Mouse (Mus musculus): ENCODE measurements around the gene Aipl1. TPM values are rescaled to one million over a fixed set of nuclear protein-coding genes. Genes with fewer than 3 reads are reported as not detected.
"Not testable (repeated sequence)": the region's sequence is repeated elsewhere in the genome, so short reads cannot be mapped to it uniquely, and the experiment has no call there.

Gene Aipl1
- polyA plus RNA-seq, 1 experiment: 0.28 TPM

DNA sequence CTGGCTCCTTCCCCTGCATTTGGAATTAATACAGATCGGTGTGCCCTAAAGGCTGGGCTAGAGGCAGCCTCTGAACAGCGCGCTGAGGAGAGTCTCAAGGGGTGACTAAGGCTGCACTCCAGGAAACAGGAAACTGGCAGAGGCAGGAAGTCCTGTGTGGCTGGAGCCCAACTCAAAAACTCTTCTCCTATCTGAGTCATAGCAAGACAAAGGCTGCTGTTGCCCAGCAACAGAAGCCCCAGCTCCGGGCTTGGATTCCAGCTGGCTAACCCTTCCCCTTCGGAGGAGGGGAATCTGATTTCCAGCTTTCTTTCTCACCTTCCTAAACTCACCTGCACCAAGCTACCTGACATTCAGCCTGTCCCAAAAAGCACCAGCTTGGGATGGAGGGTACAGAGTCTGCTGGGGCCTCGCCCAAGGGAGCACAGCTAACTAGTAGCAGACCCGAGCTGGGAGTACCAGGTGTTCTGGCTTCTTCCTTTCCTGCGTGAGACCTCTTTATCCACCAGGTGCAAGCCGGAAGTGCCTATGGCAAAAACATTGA, 41.3 kb downstream of the Aipl1 start:
- Histone ChIP-seq H3K4me1 (ENCODE audit: control insufficient read depth, insufficient read depth, low read length) (no peaks in the 10 kb centered on the region; the same call in 1 of the 2 replicates), H3K27me3 (ENCODE audit: control insufficient read depth, insufficient read depth, low read length) (no peaks in the 10 kb centered on the region), H3K27ac (ENCODE audit: insufficient read depth, low read length) (no peak overlapping the region), H3K4me3 (replicated peaks; ENCODE audit: insufficient read depth, low read depth, low read length) (no peak overlapping the region)
- DNase-seq: no peak
- 38% methylated on average over 9 of the region's 9 CpGs for WGBS
- TF ChIP-seq POLR2A (IDR thresholded peaks at IDR 0.05; ENCODE audit: borderline replicate concordance, insufficient read depth, low read length) (no peak), CTCF (IDR thresholded peaks at IDR 0.05; ENCODE audit: borderline replicate concordance, insufficient read depth, low read depth, low read length) (no peak)

DNA sequence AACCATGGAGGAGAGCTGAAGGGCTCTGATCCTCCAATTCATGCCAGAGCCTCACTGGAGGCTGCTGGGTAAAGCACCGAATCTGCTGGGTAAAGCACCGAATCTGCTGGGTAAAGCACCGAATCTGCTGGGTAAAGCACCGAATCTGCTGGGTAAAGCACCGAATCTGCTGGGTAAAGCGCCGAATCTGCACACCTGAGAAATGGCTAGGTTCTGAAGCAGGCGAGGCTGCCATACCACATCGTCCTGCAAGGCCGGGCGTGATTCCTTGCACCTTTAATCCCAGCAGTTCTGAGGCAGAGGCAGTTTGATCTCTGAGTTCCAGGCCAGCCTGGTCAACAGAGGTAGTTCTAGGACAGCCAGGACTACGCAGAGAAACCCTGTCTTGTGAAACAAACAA, 44.9 kb downstream of the Aipl1 start:
- H3K4me1 ChIP-seq (ENCODE audit: control insufficient read depth, insufficient read depth, low read length): no peaks in the 10 kb centered on the region; the same call in 1 of the 2 replicates
- no peaks in the 10 kb centered on the region for H3K27me3 ChIP-seq (ENCODE audit: control insufficient read depth, insufficient read depth, low read length)
- no peak for DNase-seq
- H3K4me3 ChIP-seq (replicated peaks; ENCODE audit: insufficient read depth, low read depth, low read length): no peak overlapping the region
- H3K27ac ChIP-seq (ENCODE audit: insufficient read depth, low read length): no peak overlapping the region
- 93% methylated on average over 12 of the region's 12 CpGs for WGBS
- TF ChIP-seq CTCF (IDR thresholded peaks at IDR 0.05; ENCODE audit: borderline replicate concordance, insufficient read depth, low read depth, low read length) (no peak), POLR2A (IDR thresholded peaks at IDR 0.05; ENCODE audit: borderline replicate concordance, insufficient read depth, low read length) (no peak)

DNA sequence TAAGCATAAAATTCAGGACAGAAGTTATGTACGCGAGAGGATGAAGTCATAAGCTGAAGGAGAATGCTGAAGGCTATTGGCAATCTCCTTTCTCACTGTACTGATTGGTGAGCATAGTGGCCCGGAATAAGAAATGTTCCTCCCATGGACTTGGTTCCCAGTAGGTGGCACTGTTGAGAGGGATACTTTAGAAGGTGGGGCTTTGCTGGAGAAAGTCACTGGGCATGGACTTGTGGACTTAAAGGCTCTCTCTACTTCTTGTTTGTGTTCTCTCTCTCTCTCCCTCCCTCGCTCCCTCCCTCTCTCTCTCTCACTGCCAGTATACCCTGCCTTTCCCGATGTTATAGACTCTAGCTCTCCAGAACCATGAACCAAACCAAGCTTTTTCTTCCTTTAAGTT, 45.8 kb downstream of the Aipl1 start:
- TF ChIP-seq POLR2A (IDR thresholded peaks at IDR 0.05; ENCODE audit: borderline replicate concordance, insufficient read depth, low read length) (no peak), CTCF (IDR thresholded peaks at IDR 0.05; ENCODE audit: borderline replicate concordance, insufficient read depth, low read depth, low read length) (peak; percentile 49; the same call in 1 of the 2 replicates)
- no peaks in the 10 kb centered on the region; the same call in 1 of the 2 replicates for H3K4me1 ChIP-seq (ENCODE audit: control insufficient read depth, insufficient read depth, low read length)
- peak in 1 of 2 experiments; percentile 32 for DNase-seq
- H3K4me3 ChIP-seq (replicated peaks; ENCODE audit: insufficient read depth, low read depth, low read length): no peak overlapping the region
- WGBS: 53% methylated on average over 5 of the region's 5 CpGs
- H3K27me3 ChIP-seq (ENCODE audit: control insufficient read depth, insufficient read depth, low read length): no peaks in the 10 kb centered on the region
- H3K27ac ChIP-seq (ENCODE audit: insufficient read depth, low read length): no peak overlapping the region

DNA sequence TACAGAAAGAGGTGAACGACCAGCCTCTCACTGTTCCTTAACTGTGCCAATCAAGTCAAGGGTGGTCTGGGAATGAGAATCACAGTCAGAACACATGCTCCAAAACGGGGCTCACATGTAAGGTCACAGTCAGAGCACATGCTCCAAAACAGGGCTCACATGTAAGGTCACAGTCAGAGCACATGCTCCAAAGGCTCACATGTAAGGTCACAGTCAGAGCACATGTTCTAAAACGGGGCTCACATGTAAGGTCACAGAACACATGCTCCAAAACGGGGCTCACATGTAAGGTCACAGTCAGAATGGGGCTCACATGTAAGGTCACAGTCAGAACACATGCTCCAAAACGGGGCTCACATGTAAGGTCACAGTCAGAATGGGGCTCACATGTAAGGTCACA, 47.9 kb downstream of the Aipl1 start:
- H3K27ac ChIP-seq (ENCODE audit: insufficient read depth, low read length); H3K4me3 ChIP-seq (replicated peaks; ENCODE audit: insufficient read depth, low read depth, low read length); H3K4me1 ChIP-seq (ENCODE audit: control insufficient read depth, insufficient read depth, low read length); H3K27me3 ChIP-seq (ENCODE audit: control insufficient read depth, insufficient read depth, low read length); DNase-seq: not testable (repeated sequence)
- 82% methylated on average over 5 of the region's 5 CpGs for WGBS

DNA sequence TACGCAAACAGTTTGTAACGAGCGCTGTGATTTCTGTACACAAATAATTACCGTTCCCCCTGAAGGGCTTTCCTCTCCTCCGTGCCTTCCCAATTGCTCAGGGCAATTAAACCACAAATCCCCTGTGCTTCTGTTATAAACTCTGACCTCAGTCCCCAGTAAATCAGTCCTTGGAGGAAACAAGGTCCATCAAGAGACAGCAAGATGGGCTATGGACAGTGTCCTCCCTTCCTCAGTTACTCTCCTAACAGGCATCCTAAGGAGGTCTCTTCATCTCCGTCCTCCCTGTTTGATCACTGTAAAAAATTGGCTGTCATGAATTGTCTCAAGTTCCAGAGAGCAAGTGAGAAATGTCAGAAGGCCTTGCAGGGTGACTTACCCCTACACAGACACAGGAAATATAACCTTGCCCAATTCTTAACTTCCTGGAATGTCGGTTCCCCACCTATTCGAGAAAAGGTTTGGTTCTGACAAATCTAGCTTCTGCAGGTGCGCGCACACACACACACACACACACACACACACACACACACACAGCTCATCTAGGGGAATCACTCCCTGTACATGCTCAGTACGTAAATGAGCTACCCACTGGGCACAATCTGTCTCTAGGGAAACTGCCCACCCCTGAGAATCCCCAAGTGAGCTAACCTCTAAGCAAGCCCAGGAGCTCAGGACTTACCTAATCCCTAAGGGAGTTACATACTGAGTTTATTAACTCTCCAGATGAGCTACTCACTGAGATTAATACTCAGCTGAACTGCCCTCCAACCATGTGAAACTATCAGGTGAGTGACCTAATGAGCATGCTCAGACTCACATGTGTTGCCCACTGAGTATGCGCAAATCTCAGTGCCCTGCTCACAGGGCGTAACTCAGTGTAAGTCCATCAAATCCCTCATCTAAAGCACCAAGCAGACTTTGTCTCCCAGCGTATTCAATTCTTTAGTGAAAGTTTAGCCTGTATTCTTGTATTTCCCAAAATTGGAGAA, 49.9 kb downstream of the Aipl1 start:
- TF ChIP-seq CTCF (IDR thresholded peaks at IDR 0.05; ENCODE audit: borderline replicate concordance, insufficient read depth, low read depth, low read length) (no peak), POLR2A (IDR thresholded peaks at IDR 0.05; ENCODE audit: borderline replicate concordance, insufficient read depth, low read length) (no peak)
- WGBS: 95% methylated on average over 14 of the region's 14 CpGs
- no peak overlapping the region for H3K27ac ChIP-seq (ENCODE audit: insufficient read depth, low read length)
- no peaks in the 10 kb centered on the region for H3K27me3 ChIP-seq (ENCODE audit: control insufficient read depth, insufficient read depth, low read length)
- H3K4me3 ChIP-seq (replicated peaks; ENCODE audit: insufficient read depth, low read depth, low read length): no peak overlapping the region
- H3K4me1 ChIP-seq (ENCODE audit: control insufficient read depth, insufficient read depth, low read length): peaks cover 8% of the 10 kb centered on the region
- DNase-seq: no peak

DNA sequence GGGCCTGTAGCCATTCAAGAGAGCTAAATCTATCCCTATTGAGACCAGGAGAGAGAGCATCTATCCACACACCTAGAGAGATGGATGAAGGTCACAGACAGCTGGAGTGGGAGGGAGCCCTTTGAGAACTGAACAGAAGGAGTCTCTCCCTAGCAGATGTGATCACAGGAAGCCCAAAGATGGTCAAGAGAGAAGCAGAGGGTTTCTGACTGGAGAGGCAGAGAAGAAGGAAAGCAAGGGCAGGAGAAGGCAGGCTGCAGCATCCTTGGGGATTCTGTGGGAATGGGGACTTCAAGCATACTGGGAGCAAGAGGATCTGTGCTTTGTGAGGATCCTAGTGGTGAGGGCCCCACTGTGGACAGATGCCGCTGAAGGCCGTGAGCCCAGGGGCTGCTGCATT, 51.5 kb downstream of the Aipl1 start:
- H3K27ac ChIP-seq (ENCODE audit: insufficient read depth, low read length): no peak overlapping the region
- 88% methylated on average over 2 of the region's 2 CpGs for WGBS
- DNase-seq: no peak
- no peak overlapping the region for H3K4me3 ChIP-seq (replicated peaks; ENCODE audit: insufficient read depth, low read depth, low read length)
- no peaks in the 10 kb centered on the region for H3K27me3 ChIP-seq (ENCODE audit: control insufficient read depth, insufficient read depth, low read length)
- peaks cover 8% of the 10 kb centered on the region for H3K4me1 ChIP-seq (ENCODE audit: control insufficient read depth, insufficient read depth, low read length)
- TF ChIP-seq CTCF (IDR thresholded peaks at IDR 0.05; ENCODE audit: borderline replicate concordance, insufficient read depth, low read depth, low read length) (no peak), POLR2A (IDR thresholded peaks at IDR 0.05; ENCODE audit: borderline replicate concordance, insufficient read depth, low read length) (no peak)

DNA sequence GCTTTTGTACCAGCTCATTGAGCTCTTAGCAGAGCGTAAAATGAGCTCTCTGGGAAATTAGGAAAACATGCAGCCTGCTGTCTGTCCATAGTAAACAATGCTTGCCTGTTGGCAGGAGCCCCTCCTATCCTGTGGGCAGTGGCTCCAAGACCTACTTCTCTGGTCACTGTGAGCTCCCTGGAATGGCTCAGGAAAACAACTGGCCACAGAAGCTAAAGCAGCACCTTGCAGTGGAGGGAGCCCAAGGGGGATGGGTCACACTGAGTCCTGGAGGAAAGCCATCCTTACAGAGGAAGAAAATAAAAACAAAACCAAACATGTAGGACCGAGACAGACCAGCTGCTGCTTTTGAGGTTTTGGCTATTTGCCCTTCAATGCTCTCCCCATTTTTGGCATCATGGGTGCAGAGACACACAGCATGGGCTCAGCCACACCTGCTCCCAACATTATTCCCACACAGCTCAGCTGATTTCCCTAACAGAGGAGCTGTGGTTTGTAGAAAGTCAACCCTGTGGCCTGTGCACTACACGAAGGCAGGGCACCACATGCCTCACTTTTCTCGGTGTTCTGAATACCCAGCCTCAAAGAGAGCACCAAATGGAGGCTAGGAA, 52.1 kb downstream of the Aipl1 start:
- DNase-seq: peak; percentile 24 to 33
- 38% methylated on average over 4 of the region's 4 CpGs for WGBS
- TF ChIP-seq POLR2A (IDR thresholded peaks at IDR 0.05; ENCODE audit: borderline replicate concordance, insufficient read depth, low read length): no peak
- TF ChIP-seq CTCF (IDR thresholded peaks at IDR 0.05; ENCODE audit: borderline replicate concordance, insufficient read depth, low read depth, low read length): no peak
- no peaks in the 10 kb centered on the region for H3K27me3 ChIP-seq (ENCODE audit: control insufficient read depth, insufficient read depth, low read length)
- peaks cover 8% of the 10 kb centered on the region for H3K4me1 ChIP-seq (ENCODE audit: control insufficient read depth, insufficient read depth, low read length)
- H3K27ac ChIP-seq (ENCODE audit: insufficient read depth, low read length): no peak overlapping the region
- H3K4me3 ChIP-seq (replicated peaks; ENCODE audit: insufficient read depth, low read depth, low read length): no peak overlapping the region
